Mouse (Mus musculus) neural tube, embryonic 12.5 days (tissue): ENCODE measurements at regions not wholly inside any gene's neighbourhood (a gene's known extent, or its start where the extent isn't known, plus 50 kb on each side); places are given as distances from the start of the nearest gene placed in this dataset.

ENCODE experiments used
- ATAC-seq: fragments of 200-750 bp; cut with Nextera tagmentation; 2 replicates; pipeline ENCODE4 v1.8.0; 2017; ENCODE audit warnings: low read depth, mild to moderate bottlenecking, moderate TSS enrichment, moderate library complexity; ENCODE audit not compliant: low FRiP score
- H3K27ac ChIP-seq: fragments of 300-500 bp; sonication (generic); 2 replicates; pipeline ENCODE4 v1.5.1; 2016
- H3K27me3 ChIP-seq: fragments of 300-500 bp; sonication (generic); replicated peaks from 2 replicates; pipeline ENCODE4 v1.6.1; 2016; ENCODE audit warnings: mild to moderate bottlenecking
- H3K36me3 ChIP-seq: fragments of 300-500 bp; sonication (generic); 2 replicates; pipeline ENCODE4 v1.6.1; 2016; ENCODE audit warnings: mild to moderate bottlenecking
- H3K4me1 ChIP-seq: fragments of 300-500 bp; sonication (generic); 2 replicates; pipeline ENCODE4 v1.6.1; 2016
- H3K4me2 ChIP-seq: fragments of 300-500 bp; sonication (generic); replicated peaks from 2 replicates; pipeline ENCODE4 v1.6.1; 2016; ENCODE audit warnings: mild to moderate bottlenecking
- H3K4me3 ChIP-seq: fragments of 300-500 bp; sonication (generic); 2 replicates; pipeline ENCODE4 v1.5.1; 2016
- H3K9ac ChIP-seq: fragments of 300-500 bp; sonication (generic); 2 replicates; pipeline ENCODE4 v1.6.1; 2016; ENCODE audit warnings: mild to moderate bottlenecking
- H3K9me3 ChIP-seq: fragments of 300-500 bp; sonication (generic); 2 replicates; pipeline ENCODE4 v1.6.1; 2016; ENCODE audit warnings: mild to moderate bottlenecking
- WGBS: fragments of 180-500 bp; shearing (Covaris S2); methylation state at CpG from one replicate; pipeline ENCODE4 v1.1.7; 2016; 5-methylcytosine and 5-hydroxymethylcytosine counted together

DNA sequence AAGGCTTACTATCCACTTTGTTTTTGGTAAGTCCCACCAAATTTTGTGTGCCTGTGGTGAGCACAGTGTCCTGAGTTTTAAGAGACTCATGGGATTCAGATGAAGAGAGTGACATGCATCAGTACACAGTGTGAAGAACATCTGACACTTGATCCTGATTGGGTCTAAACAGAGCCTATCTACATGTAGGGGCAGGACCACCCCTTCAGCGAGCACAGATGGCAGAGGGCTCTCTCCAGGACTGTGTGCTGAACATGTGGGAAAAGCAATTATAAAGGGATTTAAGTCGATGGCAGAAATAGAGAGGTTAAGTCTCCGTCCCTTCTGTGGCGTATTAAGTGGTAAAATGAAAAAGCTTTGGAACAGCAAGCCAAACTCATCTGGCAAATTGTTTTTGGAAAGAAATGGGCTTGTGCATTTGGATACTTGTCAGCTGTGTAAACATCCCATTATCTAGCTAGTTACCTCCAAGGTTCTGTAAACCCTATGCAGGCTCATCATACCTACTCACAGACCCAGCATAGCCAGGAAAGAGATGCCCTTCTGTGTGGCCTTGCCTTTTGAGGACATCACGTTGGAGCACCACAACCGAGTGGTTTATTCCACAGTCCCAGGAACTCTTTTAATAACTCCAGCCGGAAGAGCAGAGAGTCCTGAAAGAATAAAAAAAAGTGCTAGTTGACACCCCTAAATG, 381.3 kb upstream of the Cdh11 start:
- Histone ChIP-seq H3K27me3 (no peaks in the 10 kb centered on the region), H3K4me3 (no peak overlapping the region), H3K27ac (no peak overlapping the region), H3K4me2 (no peak overlapping the region), H3K9ac (no peak overlapping the region), H3K9me3 (no peaks in the 10 kb centered on the region), H3K36me3 (no peaks in the 10 kb centered on the region), H3K4me1 (no peaks in the 10 kb centered on the region)
- 72% methylated on average over 7 of the region's 7 CpGs for WGBS
- 0 out of 2 replicates have a peak, but pooled peaks have one; percentile 44 for ATAC-seq

DNA sequence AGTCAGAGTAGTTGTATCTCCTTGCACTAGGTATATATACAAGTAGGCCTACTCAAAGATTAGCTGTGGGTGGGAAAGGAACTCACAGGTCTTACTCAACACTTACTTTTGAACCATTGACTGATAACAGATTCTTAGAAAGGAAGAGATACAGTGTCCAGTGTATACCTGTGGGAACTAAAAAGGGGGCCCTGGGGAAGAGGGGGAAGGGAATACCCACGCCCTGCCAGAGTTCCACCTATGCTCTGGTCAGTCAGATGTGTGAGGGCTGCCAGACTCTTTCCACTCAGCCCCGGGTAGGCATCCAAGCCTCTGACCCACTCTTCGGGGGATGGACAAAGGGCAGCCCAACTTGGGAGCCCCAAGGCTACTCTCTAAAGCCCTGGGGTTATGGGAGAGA, 387.9 kb upstream of the Cdh11 start:
- no peaks in the 10 kb centered on the region for H3K9me3 ChIP-seq
- no peaks in the 10 kb centered on the region for H3K27me3 ChIP-seq
- no peak for ATAC-seq
- H3K4me1 ChIP-seq: no peaks in the 10 kb centered on the region
- WGBS: 79% methylated on average over 3 of the region's 3 CpGs
- H3K9ac ChIP-seq: no peak overlapping the region
- no peak overlapping the region for H3K4me2 ChIP-seq
- no peaks in the 10 kb centered on the region for H3K36me3 ChIP-seq
- H3K4me3 ChIP-seq: no peak overlapping the region
- H3K27ac ChIP-seq: no peak overlapping the region

DNA sequence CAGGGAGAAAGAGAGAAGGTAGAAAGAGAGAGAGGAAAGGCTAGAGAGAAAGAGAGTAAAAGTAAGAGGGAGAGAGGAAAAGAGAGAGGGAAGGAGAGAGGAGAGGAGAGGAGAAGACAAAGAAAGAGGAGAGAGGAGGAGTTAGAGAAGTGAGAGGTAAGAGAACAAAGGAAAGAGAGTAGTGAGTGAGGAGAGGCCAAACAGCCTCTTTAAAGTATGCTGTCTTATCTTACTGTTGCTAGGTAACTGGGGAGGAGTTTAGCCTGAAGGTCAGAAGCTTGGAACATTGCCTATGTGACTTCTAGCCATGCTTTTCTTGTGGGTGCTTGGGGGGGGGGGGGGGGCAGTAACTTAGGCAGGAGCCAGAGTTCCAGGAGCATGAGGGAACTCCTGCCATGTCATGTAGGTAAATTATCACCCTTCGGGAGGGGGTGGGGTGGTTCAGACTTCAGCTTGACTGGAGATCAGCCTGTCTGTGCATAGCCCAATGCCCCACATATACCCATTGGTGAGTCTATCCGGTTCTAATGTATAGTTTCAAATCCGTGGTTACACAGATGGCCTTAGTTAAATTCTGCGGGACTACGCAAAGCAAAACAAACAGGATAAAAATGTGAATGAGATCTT, 388.5 kb upstream of the Cdh11 start:
- H3K4me2 ChIP-seq: no peak overlapping the region
- no peak overlapping the region for H3K9ac ChIP-seq
- H3K4me1 ChIP-seq: no peaks in the 10 kb centered on the region
- H3K4me3 ChIP-seq: no peak overlapping the region
- no peak overlapping the region for H3K27ac ChIP-seq
- H3K27me3 ChIP-seq: no peaks in the 10 kb centered on the region
- H3K9me3 ChIP-seq: no peaks in the 10 kb centered on the region
- no peak for ATAC-seq
- H3K36me3 ChIP-seq: no peaks in the 10 kb centered on the region
- 78% methylated on average over 5 of the region's 5 CpGs for WGBS

DNA sequence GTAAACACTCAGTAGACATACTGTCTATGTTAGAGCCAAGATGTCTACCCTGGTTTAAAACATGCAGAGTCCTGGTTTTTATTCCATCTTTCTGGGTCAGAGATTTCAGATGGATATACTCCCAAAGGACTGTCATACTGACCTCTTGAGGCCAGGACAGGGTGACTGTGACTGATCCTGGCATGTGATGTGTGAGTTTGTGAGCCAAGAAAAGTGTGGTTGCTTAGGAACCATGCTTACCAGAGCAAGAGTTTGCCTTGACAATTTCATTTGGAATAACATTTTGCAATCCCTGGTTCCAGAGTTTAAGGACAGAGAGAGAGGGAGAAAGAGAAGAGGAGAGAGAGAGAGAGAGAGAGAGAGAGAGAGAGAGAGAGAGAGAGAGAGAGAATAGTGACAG, 395.2 kb upstream of the Cdh11 start:
- no peak for ATAC-seq
- no peaks in the 10 kb centered on the region for H3K4me1 ChIP-seq
- no peak overlapping the region for H3K4me3 ChIP-seq
- no peak overlapping the region for H3K4me2 ChIP-seq
- H3K27me3 ChIP-seq: no peaks in the 10 kb centered on the region
- no peaks in the 10 kb centered on the region for H3K9me3 ChIP-seq
- no peaks in the 10 kb centered on the region for H3K36me3 ChIP-seq
- H3K9ac ChIP-seq: no peak overlapping the region
- no peak overlapping the region for H3K27ac ChIP-seq

DNA sequence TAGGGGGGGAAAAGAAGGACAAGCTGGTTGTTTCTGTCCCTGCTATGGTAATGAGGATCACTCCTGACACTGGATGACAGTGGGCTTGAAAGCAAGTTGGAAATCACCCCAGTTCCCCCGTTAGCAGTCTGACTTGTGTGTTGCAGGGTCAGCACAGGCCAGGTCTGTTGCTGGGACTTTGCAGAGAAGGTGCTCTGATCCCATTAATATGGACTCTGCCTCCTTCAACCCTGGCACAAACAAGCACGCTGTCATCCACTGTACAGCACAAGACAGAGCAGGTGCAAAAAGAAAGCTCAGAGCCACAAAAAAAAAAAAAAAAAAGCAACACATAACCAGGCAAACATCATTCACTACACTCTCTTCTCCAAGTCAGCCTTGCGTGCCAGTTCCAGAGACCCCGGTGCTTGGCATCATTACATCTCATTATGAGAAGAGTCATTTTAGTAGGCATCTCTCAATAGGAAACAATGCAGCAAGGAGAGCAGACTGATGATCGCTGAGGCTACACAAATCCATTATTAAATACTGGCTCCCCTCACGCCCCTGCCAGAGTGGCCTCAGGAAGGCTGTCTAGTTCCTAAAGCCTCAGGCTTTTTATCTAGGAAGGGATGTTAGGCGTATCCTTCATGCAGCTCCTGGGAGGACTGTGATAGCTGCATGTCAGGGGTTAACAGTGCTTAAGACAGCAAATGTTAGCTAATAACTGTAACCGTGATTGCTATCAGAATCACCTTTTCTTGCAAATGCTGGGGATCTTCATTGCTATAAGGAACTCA, 403.5 kb upstream of the Cdh11 start:
- H3K4me2 ChIP-seq: no peak overlapping the region
- H3K9me3 ChIP-seq: no peaks in the 10 kb centered on the region
- no peak overlapping the region for H3K4me3 ChIP-seq
- no peaks in the 10 kb centered on the region for H3K27me3 ChIP-seq
- H3K27ac ChIP-seq: no peak overlapping the region
- ATAC-seq: no peak
- no peaks in the 10 kb centered on the region for H3K36me3 ChIP-seq
- no peak overlapping the region for H3K9ac ChIP-seq
- H3K4me1 ChIP-seq: peaks cover 3% of the 10 kb centered on the region; the same call in 1 of the 2 replicates
- 69% methylated on average over 8 of the region's 8 CpGs for WGBS

DNA sequence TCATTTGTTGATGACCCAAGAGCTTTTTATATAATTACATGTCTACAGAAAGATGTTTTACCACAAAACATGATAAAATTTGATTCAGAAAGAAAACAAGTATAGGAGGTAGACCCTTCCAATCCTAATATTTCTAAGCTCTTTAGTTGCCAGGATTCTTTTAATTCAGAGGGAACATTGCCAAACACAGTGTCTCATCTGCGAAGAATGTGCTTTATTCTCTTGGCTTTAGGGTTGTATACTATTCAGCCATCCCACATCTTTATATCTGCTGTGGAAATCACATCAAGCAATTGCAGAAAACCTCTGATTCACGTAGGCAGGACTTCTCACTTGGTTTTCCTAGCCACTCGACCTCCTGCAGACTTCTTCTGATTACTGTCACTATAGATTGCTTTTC, 412.8 kb upstream of the Cdh11 start:
- no peak overlapping the region for H3K4me2 ChIP-seq
- no peaks in the 10 kb centered on the region for H3K4me1 ChIP-seq
- ATAC-seq: no peak
- no peaks in the 10 kb centered on the region for H3K27me3 ChIP-seq
- H3K4me3 ChIP-seq: no peak overlapping the region
- WGBS: 77% methylated on average over 3 of the region's 3 CpGs
- H3K36me3 ChIP-seq: no peaks in the 10 kb centered on the region
- H3K9me3 ChIP-seq: no peaks in the 10 kb centered on the region
- H3K27ac ChIP-seq: no peak overlapping the region
- H3K9ac ChIP-seq: no peak overlapping the region

DNA sequence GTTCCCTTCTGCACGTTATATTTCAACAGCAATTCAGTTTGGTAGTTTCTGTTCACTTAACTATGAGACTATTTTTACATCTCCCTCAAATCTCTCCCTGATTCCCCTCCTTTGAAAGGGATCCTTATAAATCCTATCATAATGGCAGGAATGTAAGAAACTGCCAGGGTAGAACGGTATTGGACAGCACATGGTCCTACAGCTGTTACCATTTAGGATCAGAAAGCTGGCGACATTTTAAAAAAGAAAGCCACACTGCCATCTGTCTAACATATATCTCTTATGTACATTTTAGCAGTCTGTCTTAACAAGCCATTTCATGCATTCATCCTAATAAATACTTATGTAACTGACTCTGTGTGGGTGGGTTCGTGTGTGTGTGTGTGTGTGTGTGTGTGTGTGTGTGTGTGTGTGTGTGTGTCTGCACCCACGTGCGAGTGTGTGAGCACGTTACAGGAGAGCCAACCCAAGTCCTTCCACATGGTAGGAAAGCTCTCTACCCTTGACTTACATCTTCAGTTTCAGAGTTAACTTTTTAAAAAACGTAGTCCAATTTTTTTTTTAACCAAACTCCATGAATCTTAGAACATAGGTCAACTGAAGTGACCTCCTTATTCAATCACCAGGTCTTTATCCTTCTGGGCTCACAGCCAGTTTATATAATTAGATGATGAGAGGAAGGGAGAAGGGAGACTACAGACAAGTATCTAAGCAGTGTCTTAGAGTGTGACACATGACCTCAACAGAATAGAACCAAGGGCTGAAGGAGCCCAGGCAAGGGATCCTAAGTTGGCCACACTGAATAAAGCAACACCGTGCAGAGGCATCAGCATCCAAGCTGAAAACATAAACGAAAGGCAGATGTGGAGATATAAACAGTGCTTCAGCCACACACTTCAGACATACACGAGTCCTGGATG, 414.5 kb upstream of the Cdh11 start:
- Histone ChIP-seq H3K9me3 (no peaks in the 10 kb centered on the region), H3K9ac (no peak overlapping the region), H3K27ac (no peak overlapping the region), H3K36me3 (no peaks in the 10 kb centered on the region), H3K4me3 (no peak overlapping the region), H3K4me2 (no peak overlapping the region), H3K27me3 (no peaks in the 10 kb centered on the region), H3K4me1 (no peaks in the 10 kb centered on the region)
- WGBS: 79% methylated on average over 11 of the region's 11 CpGs
- no peak for ATAC-seq

DNA sequence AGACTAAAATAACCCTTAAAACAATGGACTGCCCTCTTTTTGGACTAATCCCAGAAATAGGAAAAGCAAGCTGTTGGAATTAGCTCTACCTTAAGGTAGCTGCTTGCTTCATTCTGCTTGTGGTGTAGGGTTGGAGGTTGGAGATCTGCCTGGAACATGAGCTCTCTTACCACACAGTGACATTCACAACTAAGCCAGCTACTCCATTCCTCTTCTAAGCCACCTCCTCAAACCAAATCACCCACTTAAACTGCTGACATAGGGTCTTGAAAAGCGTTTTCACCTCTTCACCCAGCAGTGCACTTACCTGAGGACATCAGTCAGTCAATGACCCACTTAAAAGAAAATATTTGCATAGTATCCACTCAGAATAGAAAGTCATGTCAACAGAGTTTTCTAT, 418.3 kb upstream of the Cdh11 start:
- H3K27me3 ChIP-seq: no peaks in the 10 kb centered on the region
- no peak overlapping the region for H3K27ac ChIP-seq
- no peak overlapping the region for H3K9ac ChIP-seq
- no peak overlapping the region for H3K4me3 ChIP-seq
- H3K4me1 ChIP-seq: no peaks in the 10 kb centered on the region
- H3K9me3 ChIP-seq: no peaks in the 10 kb centered on the region
- ATAC-seq: no peak
- no peaks in the 10 kb centered on the region for H3K36me3 ChIP-seq
- H3K4me2 ChIP-seq: no peak overlapping the region
- 74% methylated on average over 1 of the region's 1 CpGs for WGBS

DNA sequence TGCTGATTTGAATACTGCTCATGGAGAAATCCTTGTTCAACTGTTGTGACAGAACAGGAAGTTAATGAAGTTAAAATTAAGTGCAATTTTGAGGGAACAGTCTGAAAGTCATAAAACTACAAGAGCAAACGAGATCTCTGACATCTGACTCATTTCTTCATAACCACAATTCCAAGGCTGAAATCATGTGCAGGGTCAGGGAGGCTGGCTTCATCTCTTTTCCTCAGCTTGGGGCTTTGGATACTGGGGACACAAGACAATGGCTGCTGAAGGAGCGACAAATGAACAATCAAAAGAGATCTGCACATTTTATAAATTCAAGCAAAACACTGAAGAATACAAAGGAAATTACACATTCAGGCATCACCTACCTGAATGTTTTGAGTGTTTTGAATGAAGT, 429.2 kb upstream of the Cdh11 start:
- Histone ChIP-seq H3K4me3 (no peak overlapping the region), H3K36me3 (no peaks in the 10 kb centered on the region), H3K4me1 (no peaks in the 10 kb centered on the region), H3K4me2 (no peak overlapping the region), H3K9ac (no peak overlapping the region), H3K9me3 (no peaks in the 10 kb centered on the region), H3K27ac (no peak overlapping the region), H3K27me3 (no peaks in the 10 kb centered on the region)
- 72% methylated on average over 2 of the region's 2 CpGs for WGBS
- ATAC-seq: no peak

DNA sequence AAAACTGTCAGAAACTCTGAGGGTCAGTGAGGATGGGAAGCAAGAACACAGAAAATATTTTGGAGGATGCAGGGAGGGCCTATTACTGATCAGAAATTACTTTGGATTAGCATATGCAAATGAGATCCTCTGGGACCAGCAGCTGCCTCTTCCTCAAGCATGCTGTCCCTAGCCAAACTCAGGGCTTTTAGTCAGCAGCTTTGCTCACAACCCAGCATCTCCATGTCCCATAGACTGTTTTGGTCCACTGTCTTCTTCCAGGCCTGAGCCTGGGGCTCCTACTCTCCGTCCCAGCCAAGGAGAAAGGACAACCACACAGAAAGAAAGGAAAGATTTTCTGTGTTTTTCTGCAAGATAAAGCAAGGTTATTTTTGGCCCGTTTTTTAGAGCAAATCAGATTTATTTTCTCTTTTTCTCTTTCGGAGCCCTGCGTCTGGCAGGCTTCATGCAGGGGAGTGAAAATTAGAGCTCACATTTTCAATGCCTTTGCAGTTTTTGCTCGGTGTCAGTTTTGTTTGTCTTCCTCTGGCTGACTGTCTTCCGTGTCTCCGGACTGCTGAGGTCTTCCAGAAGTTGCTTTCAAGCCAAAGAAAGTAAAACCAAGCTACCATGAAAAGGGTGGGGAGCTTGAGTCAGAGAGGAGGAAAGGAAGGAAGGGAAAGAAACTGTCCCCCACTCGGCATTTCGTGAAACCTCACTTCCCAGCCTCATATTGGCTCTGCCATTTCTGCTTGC, 445.5 kb upstream of the Cdh11 start:
- no peaks in the 10 kb centered on the region for H3K27me3 ChIP-seq
- no peaks in the 10 kb centered on the region for H3K36me3 ChIP-seq
- H3K27ac ChIP-seq: no peak overlapping the region
- no peak overlapping the region for H3K4me3 ChIP-seq
- no peak for ATAC-seq
- 70% methylated on average over 9 of the region's 9 CpGs for WGBS
- no peaks in the 10 kb centered on the region for H3K9me3 ChIP-seq
- no peak overlapping the region for H3K4me2 ChIP-seq
- H3K9ac ChIP-seq: no peak overlapping the region
- no peaks in the 10 kb centered on the region for H3K4me1 ChIP-seq

DNA sequence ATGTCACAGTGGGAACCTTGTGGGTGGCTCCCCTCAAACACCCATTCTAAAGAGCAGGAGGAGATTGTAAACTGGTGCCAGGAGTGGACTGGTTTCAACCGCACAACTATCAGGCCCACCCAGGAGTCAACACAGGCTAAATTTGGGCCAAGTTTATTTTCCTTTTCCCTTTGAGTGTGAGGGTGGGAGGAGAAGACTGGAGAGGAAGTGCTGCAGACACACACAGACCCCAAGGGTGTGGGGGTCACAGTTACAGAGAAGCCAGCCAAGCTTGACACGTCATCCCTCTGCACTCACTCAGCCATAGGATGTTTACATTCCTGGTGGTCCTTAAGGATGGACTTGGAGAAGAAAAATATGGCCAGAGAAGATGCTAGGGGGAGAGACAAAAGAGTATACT, 448.9 kb upstream of the Cdh11 start:
- ATAC-seq: no peak
- Histone ChIP-seq H3K9me3 (no peaks in the 10 kb centered on the region), H3K9ac (no peak overlapping the region), H3K36me3 (no peaks in the 10 kb centered on the region), H3K4me1 (no peaks in the 10 kb centered on the region), H3K27me3 (no peaks in the 10 kb centered on the region), H3K4me2 (no peak overlapping the region), H3K4me3 (no peak overlapping the region), H3K27ac (no peak overlapping the region)
- 78% methylated on average over 2 of the region's 2 CpGs for WGBS
